Mouse (Mus musculus): ENCODE data around the gene Calm2.

Gene Calm2

GRCm38 (mm10) chr17:87459750-87460668 lies 13.3 kb upstream of the Calm2 start:
- DNase-seq (ENCODE audit: inconsistent age in 2 of 2, low spot score in 1 of 2), result peak; percentile 54 to 78

GRCm38 (mm10) chr17:87458911-87459749 lies 12.4 kb upstream of the Calm2 start:
- DNase-seq (ENCODE audit: inconsistent age in 2 of 2, low spot score in 1 of 2), result peak; percentile 88 to 90

GRCm38 (mm10) chr17:87457961-87458360 lies 11.2 kb upstream of the Calm2 start:
- peak; percentile 80 to 86 for DNase-seq (ENCODE audit: inconsistent age in 2 of 2, low spot score in 1 of 2)

GRCm38 (mm10) chr17:87454121-87454520 lies 7.4 kb upstream of the Calm2 start:
- no peak for DNase-seq (ENCODE audit: inconsistent age in 2 of 2, low spot score in 1 of 2)

- peak; percentile 40 to 69 for DNase-seq (ENCODE audit: inconsistent age in 2 of 2, low spot score in 1 of 2)
Measured at GRCm38 (mm10) chr17:87453336-87453735, 6.6 kb upstream of the Calm2 start.

- no peak for DNase-seq (ENCODE audit: inconsistent age in 2 of 2, low spot score in 1 of 2)
Measured at GRCm38 (mm10) chr17:87448881-87449280, 2.1 kb upstream of the Calm2 start.

GRCm38 (mm10) chr17:87448339-87448738 lies 1.6 kb upstream of the Calm2 start:
- DNase-seq (ENCODE audit: inconsistent age in 2 of 2, low spot score in 1 of 2), result no peak

- DNase-seq (ENCODE audit: inconsistent age in 2 of 2, low spot score in 1 of 2), result peak in 1 of 2 experiments; percentile 64
Measured at GRCm38 (mm10) chr17:87447612-87448200, 971 bp upstream of the Calm2 start.

- peak; percentile 76 to 88 for DNase-seq (ENCODE audit: inconsistent age in 2 of 2, low spot score in 1 of 2)
Measured at GRCm38 (mm10) chr17:87445917-87446766, 593 bp downstream of the Calm2 start.

- DNase-seq (ENCODE audit: inconsistent age in 2 of 2, low spot score in 1 of 2), result peak; percentile 24 to 66
Measured at GRCm38 (mm10) chr17:87445337-87445916, 1.3 kb downstream of the Calm2 start.

- DNase-seq (ENCODE audit: inconsistent age in 2 of 2, low spot score in 1 of 2), result peak in 1 of 2 experiments; percentile 36
Measured at GRCm38 (mm10) chr17:87444763-87445162, 2.0 kb downstream of the Calm2 start.

- DNase-seq (ENCODE audit: inconsistent age in 2 of 2, low spot score in 1 of 2), result peak in 1 of 2 experiments; percentile 77
Measured at GRCm38 (mm10) chr17:87441537-87441936, 5.2 kb downstream of the Calm2 start.

- DNase-seq (ENCODE audit: inconsistent age in 2 of 2, low spot score in 1 of 2), result no peak
Measured at GRCm38 (mm10) chr17:87439441-87439840, 7.3 kb downstream of the Calm2 start.

GRCm38 (mm10) chr17:87433929-87434328 lies 12.8 kb downstream of the Calm2 start:
- DNase-seq (ENCODE audit: inconsistent age in 2 of 2, low spot score in 1 of 2), result no peak

- DNase-seq (ENCODE audit: inconsistent age in 2 of 2, low spot score in 1 of 2), result no peak
Measured at GRCm38 (mm10) chr17:87432743-87433142, 14.0 kb downstream of the Calm2 start.

GRCm38 (mm10) chr17:87432314-87432713 lies 14.4 kb downstream of the Calm2 start:
- no peak for DNase-seq (ENCODE audit: inconsistent age in 2 of 2, low spot score in 1 of 2)

- DNase-seq (ENCODE audit: inconsistent age in 2 of 2, low spot score in 1 of 2), result no peak
Measured at GRCm38 (mm10) chr17:87429431-87429830, 17.3 kb downstream of the Calm2 start.

GRCm38 (mm10) chr17:87427511-87427910 lies 19.2 kb downstream of the Calm2 start, which contains the start of gene Stpg4:
Gene Stpg4 (minus strand): TSS chr17:87427741.
- DNase-seq (ENCODE audit: inconsistent age in 2 of 2, low spot score in 1 of 2), result peak in 1 of 2 experiments; percentile 24

GRCm38 (mm10) chr17:87418082-87418481 lies 28.7 kb downstream of the Calm2 start:
- no peak for DNase-seq (ENCODE audit: inconsistent age in 2 of 2, low spot score in 1 of 2)

- DNase-seq (ENCODE audit: inconsistent age in 2 of 2, low spot score in 1 of 2), result no peak
Measured at GRCm38 (mm10) chr17:87406646-87407045, 40.1 kb downstream of the Calm2 start.
